Comparison of ENCODE assay signal across 9 mouse cellular contexts in the genomic region with DNA sequence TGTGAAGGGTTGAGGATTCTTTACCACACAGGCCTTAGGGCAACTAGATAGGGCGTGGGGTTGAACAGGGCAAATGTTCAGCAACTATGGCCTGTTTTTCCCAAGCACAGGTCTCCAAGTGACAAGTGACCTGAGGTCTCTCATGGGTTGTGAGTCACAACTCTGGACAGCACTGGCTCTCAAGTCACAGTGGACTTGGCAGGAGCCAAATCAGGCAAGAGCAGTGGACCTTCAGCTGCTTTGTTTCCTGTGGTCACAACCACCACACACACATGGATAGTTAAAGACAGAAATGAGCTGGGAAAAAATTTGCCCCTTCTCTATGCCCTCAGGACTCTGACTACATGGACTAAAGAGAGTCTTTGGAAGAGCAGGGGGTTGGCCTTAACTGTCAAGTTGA.
DNase-seq lines count a peak whose midpoint lies in the region; ATAC-seq and TF ChIP-seq lines count a peak whose summit lies in the region.
"Had no signal": no experiment of that assay in that cellular context is flagged by ENCODE, and none has a peak within 500 bp of the region (broad histone marks: within the 10 kb centered on the region; RNA-seq: fewer than 3 reads in every experiment).

No protein-coding gene starts in this region.

- H3K4me3 ChIP-seq in limb, embryonic 14.5 days (replicated peaks; ENCODE audit: low read length) = no peak overlapping the region
- H3K4me3 ChIP-seq in limb, embryonic 10.5 days = no peak overlapping the region
- H3K4me3 ChIP-seq in intestine, embryonic 15.5 days (replicated peaks) = no peak overlapping the region
- no peak overlapping the region for H3K4me3 ChIP-seq in olfactory bulb, adult 2 months (ENCODE audit: insufficient read depth, low read depth, low read length)

- H3K9me3 ChIP-seq in limb, embryonic 14.5 days (ENCODE audit: control insufficient read depth, low read length) = no peaks in the 10 kb centered on the region
- no peaks in the 10 kb centered on the region for H3K9me3 ChIP-seq in limb, embryonic 10.5 days (replicated peaks)
- no peaks in the 10 kb centered on the region for H3K9me3 ChIP-seq in intestine, embryonic 15.5 days

- TF ChIP-seq POLR2A in limb, embryonic 14.5 days (IDR thresholded peaks at IDR 0.05; ENCODE audit: borderline replicate concordance, extremely low read depth, insufficient read depth, insufficient read length) = no peak
- TF ChIP-seq POLR2A in olfactory bulb, adult 2 months (IDR thresholded peaks at IDR 0.05; ENCODE audit: insufficient read depth, low read depth, low read length) = no peak

- 0 out of 2 replicates have a peak overlapping the region, but pooled peaks have one; percentile 13 for H3K27ac ChIP-seq in limb, embryonic 14.5 days (replicated peaks; ENCODE audit: low read depth, low read length)
- no peak overlapping the region for H3K27ac ChIP-seq in limb, embryonic 10.5 days
- peak overlapping the region; percentile 46 for H3K27ac ChIP-seq in intestine, embryonic 15.5 days
- peak overlapping the region; percentile 81 for H3K27ac ChIP-seq in olfactory bulb, adult 2 months (ENCODE audit: insufficient read depth, low read depth, low read length)

- DNase-seq in adrenal gland, postnatal 10 days = peak; percentile 47
- no peak for DNase-seq in adrenal gland, adult 8-10 months
- no peak for DNase-seq in limb, embryonic 14.5 days (ENCODE audit: low spot score)
- no peak for DNase-seq in limb, embryonic 10.5 days (ENCODE audit: low spot score)
- no peak for DNase-seq in left cerebral cortex, postnatal 36 days (ENCODE audit: low spot score in 2 of 2)
- DNase-seq in frontal cortex, postnatal 36 days (ENCODE audit: low spot score in 2 of 2) = no peak
- DNase-seq: thymus, postnatal 4 days had no signal

- H3K36me3 ChIP-seq in limb, embryonic 14.5 days (ENCODE audit: control insufficient read depth, insufficient read depth, low read length) = peaks cover 18% of the 10 kb centered on the region
- peaks cover 80% of the 10 kb centered on the region for H3K36me3 ChIP-seq in limb, embryonic 10.5 days
- H3K36me3 ChIP-seq in intestine, embryonic 15.5 days = peaks cover 8% of the 10 kb centered on the region; the same call in 1 of the 2 replicates

- H3K9ac ChIP-seq in limb, embryonic 14.5 days (ENCODE audit: low read depth, low read length, severe bottlenecking) = no peak overlapping the region
- no peak overlapping the region for H3K9ac ChIP-seq in intestine, embryonic 15.5 days

- no peak for ATAC-seq in limb, embryonic 14.5 days (ENCODE audit: low FRiP score, low read depth)
- ATAC-seq in intestine, embryonic 15.5 days = no peak

- no peak overlapping the region for H3K4me2 ChIP-seq in limb, embryonic 14.5 days (replicated peaks; ENCODE audit: low read depth, low read length, severe bottlenecking)
- no peak overlapping the region for H3K4me2 ChIP-seq in intestine, embryonic 15.5 days (replicated peaks)

- TF ChIP-seq CTCF in olfactory bulb, adult 2 months (IDR thresholded peaks at IDR 0.05; ENCODE audit: insufficient read depth, low read depth, low read length) = no peak

- peaks cover 5% of the 10 kb centered on the region; the same call in 1 of the 2 replicates for H3K4me1 ChIP-seq in limb, embryonic 14.5 days (ENCODE audit: control insufficient read depth, insufficient read depth, low read length)
- no peaks in the 10 kb centered on the region for H3K4me1 ChIP-seq in limb, embryonic 10.5 days
- peaks cover 22% of the 10 kb centered on the region for H3K4me1 ChIP-seq in intestine, embryonic 15.5 days (replicated peaks)
- H3K4me1 ChIP-seq in olfactory bulb, adult 2 months (ENCODE audit: control insufficient read depth, insufficient read depth, low read length) = peaks cover 14% of the 10 kb centered on the region

- intact Hi-C loops in left cerebral cortex, postnatal 36 days (cut with DNase I) = no loop called here

- no peaks in the 10 kb centered on the region for H3K27me3 ChIP-seq in limb, embryonic 14.5 days (ENCODE audit: control insufficient read depth, insufficient read depth, low read length)
- H3K27me3 ChIP-seq in limb, embryonic 10.5 days (ENCODE audit: low read depth, poor library complexity, severe bottlenecking) = no peaks in the 10 kb centered on the region
- H3K27me3 ChIP-seq in intestine, embryonic 15.5 days (replicated peaks) = no peaks in the 10 kb centered on the region

- WGBS in limb, embryonic 14.5 days = 94% methylated on average over 1 of the region's 1 CpGs
- 90% methylated on average over 1 of the region's 1 CpGs for WGBS in limb, embryonic 10.5 days
- 92% methylated on average over 1 of the region's 1 CpGs for WGBS in intestine, embryonic 15.5 days
- 94% methylated on average over 1 of the region's 1 CpGs for WGBS in olfactory bulb, adult 2 months
